Mouse (Mus musculus) cerebellum, adult 8-10 months (tissue): Measurements from ENCODE around the gene Dnah2.

ENCODE experiments used
- DNase-seq: peaks from one replicate; pipeline ENCODE4 v3.0.0; 2022

The Dnah2 gene

GRCm38 (mm10) chr11:69527098-69528030 lies 21.5 kb downstream of the Dnah2 start:
- no peak for DNase-seq

GRCm38 (mm10) chr11:69526631-69527030 lies 22.3 kb downstream of the Dnah2 start:
- no peak for DNase-seq

GRCm38 (mm10) chr11:69525661-69526060 lies 23.2 kb downstream of the Dnah2 start:
- DNase-seq = no peak

- DNase-seq = no peak
Observed at GRCm38 (mm10) chr11:69523651-69524050, 25.3 kb downstream of the Dnah2 start.

GRCm38 (mm10) chr11:69521526-69522149 lies 27.3 kb downstream of the Dnah2 start:
- DNase-seq = no peak

GRCm38 (mm10) chr11:69519976-69520375 lies 28.9 kb downstream of the Dnah2 start:
- DNase-seq = no peak

GRCm38 (mm10) chr11:69516661-69517060 lies 32.2 kb downstream of the Dnah2 start:
- no peak for DNase-seq

GRCm38 (mm10) chr11:69516151-69516640 lies 32.7 kb downstream of the Dnah2 start:
- no peak for DNase-seq

GRCm38 (mm10) chr11:69513840-69514239 lies 35.1 kb downstream of the Dnah2 start:
- peak; percentile 50 for DNase-seq

GRCm38 (mm10) chr11:69510796-69511496 lies 38.0 kb downstream of the Dnah2 start:
- DNase-seq = no peak

GRCm38 (mm10) chr11:69503863-69504280 lies 45.0 kb downstream of the Dnah2 start:
- no peak for DNase-seq

- no peak for DNase-seq
Observed at GRCm38 (mm10) chr11:69501555-69501954, 47.4 kb downstream of the Dnah2 start.

- DNase-seq = no peak
Observed at GRCm38 (mm10) chr11:69499140-69499539, 49.8 kb downstream of the Dnah2 start.

- no peak for DNase-seq
Observed at GRCm38 (mm10) chr11:69491711-69492110, 57.2 kb downstream of the Dnah2 start.

GRCm38 (mm10) chr11:69490898-69491297 lies 58.0 kb downstream of the Dnah2 start:
- DNase-seq = no peak

GRCm38 (mm10) chr11:69487474-69487873 lies 61.4 kb downstream of the Dnah2 start:
- DNase-seq = no peak

GRCm38 (mm10) chr11:69477645-69478044 lies 71.3 kb downstream of the Dnah2 start:
- no peak for DNase-seq

- no peak for DNase-seq
Observed at GRCm38 (mm10) chr11:69476802-69477201, 72.1 kb downstream of the Dnah2 start.

- DNase-seq = no peak
Observed at GRCm38 (mm10) chr11:69474737-69475136, 74.2 kb downstream of the Dnah2 start.

GRCm38 (mm10) chr11:69472687-69473086 lies 76.2 kb downstream of the Dnah2 start:
- no peak for DNase-seq

- DNase-seq = no peak
Observed at GRCm38 (mm10) chr11:69471491-69471890, 77.4 kb downstream of the Dnah2 start.

GRCm38 (mm10) chr11:69469301-69469700 lies 79.6 kb downstream of the Dnah2 start:
- no peak for DNase-seq

- DNase-seq = no peak
Observed at GRCm38 (mm10) chr11:69463996-69464395, 84.9 kb downstream of the Dnah2 start.
